ENCODE assay signal across 9 mouse cellular contexts in genomic region chr2:129893231-129893630, GRCm38 (mm10).
A peak's percentile ranks its signal among the peaks of the same experiment; 100 is the strongest.
DNase-seq lines count a peak whose midpoint lies in the region; ATAC-seq and TF ChIP-seq lines count a peak whose summit lies in the region.
"Had no signal": no experiment of that assay in that cellular context is flagged by ENCODE, and none has a peak within 500 bp of the region (broad histone marks: within the 10 kb centered on the region; RNA-seq: fewer than 3 reads in every experiment).

No protein-coding gene starts in this region.

- H3K9ac ChIP-seq in kidney, postnatal 0 days (ENCODE audit: low read depth, low read length) = no peak overlapping the region
- H3K9ac ChIP-seq in kidney, embryonic 14.5 days (ENCODE audit: low read depth, low read length) = no peak overlapping the region
- H3K9ac ChIP-seq in CH12.LX (ENCODE audit: insufficient read depth, low read depth) = no peak overlapping the region
- no peak overlapping the region for H3K9ac ChIP-seq in liver, postnatal 0 days (replicated peaks)

- TF ChIP-seq RAD21 in CH12.LX (IDR thresholded peaks at IDR 0.05; ENCODE audit: low read depth, low read length) = no peak

- dilution Hi-C loops in CH12.LX (cut with MboI; ENCODE audit: extremely low pct_ligation_motif_present, extremely low pct_unique_long_range_greater_than_20kb, low sequenced_read_pairs) = no loop called here

- H3K79me2 ChIP-seq in CH12.LX (replicated peaks; ENCODE audit: control insufficient read depth, extremely low read depth, insufficient read depth, poor library complexity, severe bottlenecking) = no peaks in the 10 kb centered on the region

- no peak for TF ChIP-seq POLR2A in CH12.LX (IDR thresholded peaks at IDR 0.05; ENCODE audit: low read depth, low read length)
- no peak for TF ChIP-seq POLR2A in bone marrow macrophage, adult 2 months (IDR thresholded peaks at IDR 0.05; ENCODE audit: borderline replicate concordance, low read depth, low read length)

- TF ChIP-seq CTCF in kidney, postnatal 0 days (IDR thresholded peaks at IDR 0.05; ENCODE audit: low read depth) = no peak
- TF ChIP-seq CTCF in CH12.LX (conservative IDR thresholded peaks at IDR 0.05 in 1 of 2, IDR thresholded peaks at IDR 0.05 in 1 of 2; ENCODE audit: low read depth in 2 of 2, low read length in 2 of 2) = no peak
- no peak for TF ChIP-seq CTCF in bone marrow macrophage, adult 2 months (IDR thresholded peaks at IDR 0.05; ENCODE audit: low read depth, low read length)
- TF ChIP-seq CTCF in liver, postnatal 0 days (IDR thresholded peaks at IDR 0.05; ENCODE audit: low read depth) = no peak

- H3K4me3 ChIP-seq in kidney, postnatal 0 days (replicated peaks; ENCODE audit: low read depth, low read length) = no peak overlapping the region
- H3K4me3 ChIP-seq in kidney, embryonic 14.5 days (ENCODE audit: low read length) = no peak overlapping the region
- no peak overlapping the region for H3K4me3 ChIP-seq in CH12.LX (replicated peaks in 1 of 3; ENCODE audit: low read depth in 2 of 3, low read length in 2 of 3, poor library complexity in 1 of 3)
- peak overlapping the region; percentile 24; the same call in 1 of the 2 replicates for H3K4me3 ChIP-seq in bone marrow macrophage, adult 2 months (ENCODE audit: insufficient read depth, low read length)
- no peak overlapping the region for H3K4me3 ChIP-seq in liver, postnatal 0 days (ENCODE audit: low read depth, low read length)
- H3K4me3 ChIP-seq: megakaryocyte, embryonic 14.5 days had no signal

- in situ Hi-C loops in CH12.LX (cut with MboI; ENCODE audit: low pct_ligation_motif_present, low pct_unique_long_range_greater_than_20kb, low sequenced_read_pairs) = loop anchor here (10.0 kb wide), 1 partner anchor 152 kb away; no protein-coding TSS in a partner anchor

- no peak for ATAC-seq in kidney, postnatal 0 days (replicated peaks; ENCODE audit: low FRiP score, low read depth)
- ATAC-seq in kidney, embryonic 14.5 days (ENCODE audit: low FRiP score, low TSS enrichment) = no peak
- ATAC-seq in liver, postnatal 0 days = no peak
- no peak for ATAC-seq in megakaryocyte-erythroid progenitor cell, adult 5-6 weeks (replicated peaks; ENCODE audit: low FRiP score, low TSS enrichment, poor library complexity, severe bottlenecking)
- ATAC-seq in activated CD4-positive, CD25-positive, alpha-beta regulatory T cell, adult 4 months = no peak

- no peaks in the 10 kb centered on the region for H3K27me3 ChIP-seq in kidney, postnatal 0 days (ENCODE audit: insufficient read depth, low read length)
- H3K27me3 ChIP-seq in kidney, embryonic 14.5 days (ENCODE audit: control insufficient read depth, insufficient read depth, low read length) = no peaks in the 10 kb centered on the region
- peaks cover 3% of the 10 kb centered on the region for H3K27me3 ChIP-seq in CH12.LX (replicated peaks)
- H3K27me3 ChIP-seq in liver, postnatal 0 days (ENCODE audit: insufficient read depth, low read length) = no peaks in the 10 kb centered on the region

- 65% methylated on average over 7 of the region's 7 CpGs for WGBS in kidney, postnatal 0 days
- WGBS in kidney, embryonic 14.5 days = 65% methylated on average over 7 of the region's 7 CpGs
- WGBS in liver, postnatal 0 days (ENCODE audit: insufficient replicate concordance) = 37% methylated on average over 7 of the region's 7 CpGs

- no peaks in the 10 kb centered on the region for H3K9me3 ChIP-seq in kidney, postnatal 0 days (replicated peaks; ENCODE audit: low read length)
- 0 out of 2 replicates have a peak, but pooled peaks cover 3% of the 10 kb centered on the region for H3K9me3 ChIP-seq in kidney, embryonic 14.5 days (ENCODE audit: control insufficient read depth, low read length)
- no peaks in the 10 kb centered on the region for H3K9me3 ChIP-seq in CH12.LX (replicated peaks; ENCODE audit: low read length)
- no peaks in the 10 kb centered on the region for H3K9me3 ChIP-seq in liver, postnatal 0 days (ENCODE audit: low read length)

- TF ChIP-seq EP300 in CH12.LX (IDR thresholded peaks at IDR 0.05; ENCODE audit: low read length) = peak; percentile 65
- TF ChIP-seq EP300 in liver, postnatal 0 days (IDR thresholded peaks at IDR 0.05; ENCODE audit: low read depth) = no peak

- no peaks in the 10 kb centered on the region for H3K4me1 ChIP-seq in kidney, postnatal 0 days (replicated peaks; ENCODE audit: insufficient read depth, low read length)
- H3K4me1 ChIP-seq in kidney, embryonic 14.5 days (ENCODE audit: control insufficient read depth, insufficient read depth, low read length) = no peaks in the 10 kb centered on the region
- H3K4me1 ChIP-seq in CH12.LX (ENCODE audit: control insufficient read depth in 1 of 2, insufficient read depth in 2 of 2) = peaks cover 6 to 11% of the 10 kb centered on the region in 2 experiments; a peak in 3 of 4 replicates
- H3K4me1 ChIP-seq in bone marrow macrophage, adult 2 months (ENCODE audit: control insufficient read depth, insufficient read depth, low read length) = peaks cover 44% of the 10 kb centered on the region
- 0 out of 2 replicates have a peak, but pooled peaks cover 2% of the 10 kb centered on the region for H3K4me1 ChIP-seq in liver, postnatal 0 days (ENCODE audit: insufficient read depth)

- H3K27ac ChIP-seq in kidney, postnatal 0 days = no peak overlapping the region
- no peak overlapping the region for H3K27ac ChIP-seq in kidney, embryonic 14.5 days (ENCODE audit: low read depth, low read length)
- H3K27ac ChIP-seq in CH12.LX (ENCODE audit: insufficient read depth, low read depth) = no peak overlapping the region
- H3K27ac ChIP-seq in bone marrow macrophage, adult 2 months (ENCODE audit: insufficient read depth, low read depth, low read length) = peak overlapping the region; percentile 85
- H3K27ac ChIP-seq in liver, postnatal 0 days (ENCODE audit: low read depth) = no peak overlapping the region

- H3K36me3 ChIP-seq in kidney, postnatal 0 days (ENCODE audit: insufficient read depth, low read length) = no peaks in the 10 kb centered on the region
- no peaks in the 10 kb centered on the region for H3K36me3 ChIP-seq in kidney, embryonic 14.5 days (ENCODE audit: control insufficient read depth, insufficient read depth, low read length)
- H3K36me3 ChIP-seq in CH12.LX (replicated peaks in 1 of 2; ENCODE audit: control insufficient read depth in 1 of 2, insufficient read depth in 1 of 2, low read length in 1 of 2) = no peaks in the 10 kb centered on the region
- no peaks in the 10 kb centered on the region for H3K36me3 ChIP-seq in liver, postnatal 0 days (replicated peaks; ENCODE audit: insufficient read depth, low read length)

- H3K4me2 ChIP-seq in kidney, postnatal 0 days (ENCODE audit: low read length) = no peak overlapping the region
- no peak overlapping the region for H3K4me2 ChIP-seq in kidney, embryonic 14.5 days (replicated peaks; ENCODE audit: low read depth, low read length)
- H3K4me2 ChIP-seq in CH12.LX (ENCODE audit: insufficient read depth, low read depth, poor library complexity, severe bottlenecking) = peak overlapping the region; percentile 65
- no peak overlapping the region for H3K4me2 ChIP-seq in liver, postnatal 0 days (ENCODE audit: low read depth, low read length)

- peak; percentile 23 for DNase-seq in kidney, postnatal 0 days (ENCODE audit: low spot score)
- DNase-seq in CH12.LX (ENCODE audit: extremely low read depth) = peak; percentile 40
- DNase-seq in liver, postnatal 0 days = peak; percentile 22
- no peak for DNase-seq in cerebellum, adult 11 months

TF ChIP-seq in CH12.LX, 34 proteins besides CTCF, POLR2A, EP300 and RAD21:
- TF ChIP-seq PAX5 (IDR thresholded peaks at IDR 0.05; ENCODE audit: low read length) (no peak), ZNF384 (IDR thresholded peaks at IDR 0.05; ENCODE audit: low read depth, low read length) (no peak), MEF2A (IDR thresholded peaks at IDR 0.05; ENCODE audit: borderline replicate concordance, low read depth, low read length) (no peak), TCF12 (IDR thresholded peaks at IDR 0.05; ENCODE audit: low read depth, low read length) (0 out of 2 replicates have a peak, but pooled peaks have one; percentile 13), SIN3A (IDR thresholded peaks at IDR 0.05; ENCODE audit: low read length) (0 out of 2 replicates have a peak, but pooled peaks have one; percentile 39), IRF4 (IDR thresholded peaks at IDR 0.05; ENCODE audit: low read depth, low read length) (peak; percentile 36; the same call in 1 of the 2 replicates)
